Mouse (Mus musculus): Measurements from ENCODE around the gene Lypla2. TPM values are rescaled to one million over a fixed set of nuclear protein-coding genes. Genes with fewer than 3 reads are reported as not detected.

Lypla2 gene
- total RNA-seq (2021): 10 to 100 TPM; 37.5 to 37.8 TPM
- long read RNA-seq, experiment 1, transcript Lypla2-201 (10 exons, 1,626 nt): major isoform, 64 of 76 reads
- long read RNA-seq, experiment 1, partial matches to known transcripts: 9 of 76 reads
- long read RNA-seq, experiment 1, other reads (novel, unspliced or antisense): 3 of 76 reads
- long read RNA-seq, experiment 2, transcript Lypla2-201 (10 exons, 1,626 nt): major isoform, 44 of 57 reads
- long read RNA-seq, experiment 2, partial matches to known transcripts: 7 of 57 reads
- long read RNA-seq, experiment 2, other reads (novel, unspliced or antisense): 5 of 57 reads

DNA sequence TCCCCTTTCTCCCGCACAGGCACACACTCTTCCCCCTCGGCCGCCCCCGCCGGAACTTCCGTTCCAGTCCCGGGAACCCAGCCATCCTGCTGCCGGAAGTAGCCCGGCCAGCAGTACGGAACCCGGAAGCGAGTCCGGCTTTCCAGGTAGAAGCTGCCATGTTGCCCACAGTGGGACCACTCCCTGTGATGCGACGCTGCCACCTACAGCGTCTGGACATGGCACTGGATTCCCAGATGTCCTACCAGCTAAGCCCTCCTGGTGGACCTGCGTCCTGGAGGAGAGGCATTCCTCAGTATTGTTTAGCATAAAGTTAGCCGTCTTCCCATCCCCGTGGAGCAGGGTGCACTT, at the start of gene Lypla2:
Gene Lypla2 (minus strand): TSS at position 71 of the 351 bp plus-strand sequence.
- intact Hi-C loops (cut with DNase I): loop anchor here (5.0 kb wide), 1 partner anchor 80 kb away; the partner anchor contains the start of gene Rpl11
- DNase-seq: peak; percentile 90 to 94

DNA sequence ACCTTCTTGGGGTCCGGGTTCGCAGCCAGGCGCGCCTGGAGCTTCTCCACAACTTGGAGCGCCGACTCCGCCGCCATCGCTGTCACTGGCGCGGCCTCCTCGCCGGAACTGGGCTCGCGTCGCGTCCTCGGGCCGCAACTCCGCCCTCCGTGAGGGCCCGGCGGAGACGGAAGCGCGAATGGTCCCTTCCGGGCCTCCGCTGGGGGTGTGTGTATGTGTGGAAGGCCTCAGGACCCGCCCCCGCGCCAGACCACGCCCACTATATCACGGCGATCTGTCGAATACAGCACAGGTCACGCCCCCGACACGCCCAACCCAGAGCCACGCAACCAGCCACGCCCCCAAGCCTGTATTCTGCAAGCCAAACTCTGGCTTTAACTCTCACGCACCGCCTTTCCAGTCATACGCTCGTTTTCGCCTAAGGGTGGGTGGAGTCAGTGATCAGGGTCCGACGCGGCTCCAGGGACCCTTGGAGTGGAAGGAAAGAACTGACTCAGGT, 49.2 kb upstream of the Lypla2 start, which contains the start of gene Eloa:
Gene Eloa (minus strand): TSS at position 215 of the 499 bp plus-strand sequence.
- intact Hi-C loops (cut with DNase I): loop anchor here (2.0 kb wide), 1 partner anchor 31 kb away; the partner anchor contains the start of gene Rpl11
- DNase-seq: peak; percentile 100

GRCm38 (mm10) chr4:136020743-136021548, 48.5 kb upstream of the Lypla2 start:
- DNase-seq: peak in 1 of 2 experiments; percentile 21
- intact Hi-C loops (cut with DNase I): loop anchor here (2.0 kb wide), 1 partner anchor 32 kb away; the partner anchor contains the start of gene Rpl11

- intact Hi-C loops (cut with DNase I): no loop called here
- DNase-seq: no peak
Observed at GRCm38 (mm10) chr4:136016059-136016602, 43.7 kb upstream of the Lypla2 start.

DNA sequence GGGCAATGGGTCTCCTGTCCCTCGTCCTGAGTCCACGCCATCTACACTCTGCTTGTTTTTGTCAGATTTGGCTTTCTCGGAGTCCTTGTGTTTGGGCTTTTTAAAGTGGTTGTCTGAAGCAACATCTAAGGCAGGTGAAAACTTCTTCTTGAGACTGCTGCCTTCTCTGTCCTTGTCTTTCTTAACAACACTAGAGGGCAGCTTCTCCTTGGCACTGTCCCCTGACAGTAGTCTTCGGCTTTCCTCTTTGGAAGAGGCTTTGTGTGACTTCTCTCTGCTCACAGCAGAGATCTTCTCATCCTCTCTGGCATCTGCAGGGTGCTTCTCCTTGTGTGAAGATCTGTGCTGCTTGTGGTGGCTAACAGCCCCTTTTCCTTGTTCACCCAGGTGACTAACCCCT, 38.2 kb upstream of the Lypla2 start:
- intact Hi-C loops (cut with DNase I): no loop called here

DNA sequence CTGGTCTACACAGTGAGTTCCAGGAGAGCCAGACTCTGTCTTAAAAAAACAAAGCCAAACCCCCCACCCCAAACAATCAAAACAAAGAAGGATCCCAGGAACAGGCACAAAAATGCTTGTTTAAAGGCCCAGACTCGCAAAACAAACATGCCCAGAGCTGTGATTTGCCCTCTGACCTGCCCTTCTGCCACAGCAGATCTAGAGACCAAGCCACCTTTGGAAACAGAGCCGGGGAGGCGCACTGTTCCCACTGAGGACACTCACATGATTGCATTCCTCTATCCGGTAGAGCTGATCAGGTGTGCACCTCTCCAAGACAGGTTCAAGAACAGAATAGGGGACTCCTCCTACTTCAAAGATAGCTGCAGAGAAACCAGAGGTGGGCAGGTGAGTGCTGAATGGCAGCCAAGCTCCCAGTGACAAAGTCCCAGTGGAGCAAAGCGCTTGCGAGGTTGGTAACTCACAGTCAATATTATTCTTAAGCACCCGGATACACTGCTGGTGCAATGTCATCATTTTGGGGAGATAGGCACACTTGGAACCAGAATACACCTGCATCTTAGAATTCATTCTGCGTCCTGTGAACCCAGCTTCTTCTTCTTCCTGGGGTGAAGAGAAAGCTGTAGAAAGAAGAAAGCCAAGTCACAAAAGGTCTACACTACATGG, 36.5 kb upstream of the Lypla2 start:
- no peak for DNase-seq
- intact Hi-C loops (cut with DNase I): no loop called here

More for the DNA sequence above, 38.2 kb upstream of the Lypla2 start:
- no peak for DNase-seq

GRCm38 (mm10) chr4:136006821-136007220, 34.4 kb upstream of the Lypla2 start:
- intact Hi-C loops (cut with DNase I): no loop called here
- no peak for DNase-seq

GRCm38 (mm10) chr4:136004921-136005320, 32.5 kb upstream of the Lypla2 start:
- intact Hi-C loops (cut with DNase I): no loop called here
- DNase-seq: no peak

DNA sequence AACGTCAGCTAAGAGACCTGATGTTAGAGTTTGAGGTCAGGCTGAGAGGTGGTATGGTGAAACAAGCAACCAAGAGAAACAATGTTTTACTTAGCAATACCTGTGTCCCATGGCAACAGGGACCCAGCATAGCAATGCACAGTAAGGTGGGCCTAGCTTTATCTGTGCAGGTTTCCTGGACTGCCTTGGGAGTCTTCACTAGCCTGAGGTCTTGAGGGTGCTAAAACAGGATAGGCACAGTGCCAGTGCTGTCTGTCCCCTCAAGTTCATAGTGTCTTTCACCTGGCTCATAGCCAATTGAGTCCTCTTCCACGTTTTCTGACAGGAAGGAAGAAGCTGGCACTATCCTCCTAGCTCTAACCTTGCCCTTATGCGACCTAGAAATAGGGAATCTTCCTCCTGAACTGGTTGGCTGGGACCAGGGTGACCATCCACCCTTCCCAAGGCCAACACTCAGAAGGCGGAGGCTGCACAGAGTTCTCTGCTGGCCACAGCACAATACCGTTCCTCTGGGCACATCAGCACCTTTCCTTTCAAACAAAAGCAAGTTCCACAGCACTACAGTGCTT, 31.8 kb upstream of the Lypla2 start:
- no peak for DNase-seq
- intact Hi-C loops (cut with DNase I): no loop called here

GRCm38 (mm10) chr4:135995118-135995517, 22.7 kb upstream of the Lypla2 start:
- intact Hi-C loops (cut with DNase I): no loop called here
- DNase-seq: no peak

DNA sequence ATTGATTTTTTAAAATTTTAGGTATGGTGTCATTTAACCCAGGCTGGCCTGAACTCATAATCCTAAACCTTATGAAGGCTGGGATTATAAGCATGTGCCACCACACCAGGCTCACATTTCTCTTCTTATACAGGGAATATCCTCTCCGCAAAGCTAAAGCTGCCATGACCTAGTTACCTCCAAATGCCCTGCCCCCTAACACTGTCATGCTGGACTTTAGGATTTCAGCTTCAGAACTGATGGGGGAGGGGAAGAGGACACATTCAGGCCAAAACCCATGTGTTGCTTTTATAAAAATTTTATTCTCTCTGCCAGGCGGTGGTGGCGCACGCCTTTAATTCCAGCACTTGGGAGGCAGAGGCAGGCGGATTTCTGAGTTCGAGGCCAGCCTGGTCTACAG, 21.5 kb upstream of the Lypla2 start:
- no peak for DNase-seq
- intact Hi-C loops (cut with DNase I): no loop called here

DNA sequence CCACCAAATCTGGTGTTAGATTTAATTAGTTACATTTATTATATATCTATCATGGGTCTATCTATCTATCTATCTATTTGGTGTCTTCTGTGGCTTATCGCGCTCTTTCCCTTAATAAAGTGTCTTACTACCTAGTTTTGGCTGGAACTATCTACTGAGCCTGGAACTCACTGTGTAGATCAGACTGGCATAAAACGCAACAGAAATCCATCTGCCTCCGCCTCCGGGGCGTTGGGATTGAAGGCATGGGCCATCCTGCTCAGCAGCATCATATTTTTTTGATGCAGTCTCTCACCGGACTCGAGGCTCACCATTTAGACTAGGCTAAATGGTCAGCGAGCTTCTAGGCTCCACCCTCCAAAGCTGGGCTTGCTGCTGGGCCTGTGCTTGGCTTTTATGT, 15.3 kb upstream of the Lypla2 start:
- DNase-seq: no peak
- intact Hi-C loops (cut with DNase I): loop anchor here (5.0 kb wide), 1 partner anchor 65 kb away; the partner anchor contains the start of gene Rpl11

GRCm38 (mm10) chr4:135986943-135987710, 14.7 kb upstream of the Lypla2 start, which contains the start of gene Pithd1:
Gene Pithd1, minus strand, starts transcription at chr4:135987264.
- peak; percentile 95 for DNase-seq
- intact Hi-C loops (cut with DNase I): loop anchor here (5.0 kb wide), 1 partner anchor 65 kb away; the partner anchor contains the start of gene Rpl11

GRCm38 (mm10) chr4:135986301-135986942, 14.0 kb upstream of the Lypla2 start:
- intact Hi-C loops (cut with DNase I): loop anchor here (5.0 kb wide), 1 partner anchor 66 kb away; the partner anchor contains the start of gene Rpl11
- DNase-seq: no peak

- no peak for DNase-seq
- intact Hi-C loops (cut with DNase I): loop anchor here (5.0 kb wide), 1 partner anchor 67 kb away; the partner anchor contains the start of gene Rpl11
Observed at GRCm38 (mm10) chr4:135985769-135986168, 13.3 kb upstream of the Lypla2 start.

GRCm38 (mm10) chr4:135985193-135985592, 12.8 kb upstream of the Lypla2 start:
- intact Hi-C loops (cut with DNase I): loop anchor here (5.0 kb wide), 1 partner anchor 67 kb away; the partner anchor contains the start of gene Rpl11
- no peak for DNase-seq

DNA sequence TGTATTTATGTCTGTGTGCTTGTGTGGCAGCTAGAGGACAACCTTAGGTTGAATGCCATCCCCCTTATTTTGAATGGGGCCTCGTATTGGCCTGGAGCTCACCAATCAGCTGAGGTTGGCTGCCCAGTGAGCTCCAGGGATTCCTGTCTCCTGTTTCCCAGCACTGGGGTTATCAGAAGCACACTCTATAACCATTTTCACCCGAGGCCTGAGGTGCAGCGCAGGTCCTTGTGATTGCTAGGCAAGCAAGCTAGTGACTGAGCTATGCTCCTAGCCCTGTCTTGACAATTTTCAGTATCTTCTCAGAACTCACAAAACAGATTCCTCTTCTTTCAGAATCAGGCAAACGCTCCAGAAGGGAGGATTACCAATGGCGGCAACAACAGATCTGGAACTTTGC, 12.1 kb upstream of the Lypla2 start:
- intact Hi-C loops (cut with DNase I): no loop called here
- DNase-seq: no peak

DNA sequence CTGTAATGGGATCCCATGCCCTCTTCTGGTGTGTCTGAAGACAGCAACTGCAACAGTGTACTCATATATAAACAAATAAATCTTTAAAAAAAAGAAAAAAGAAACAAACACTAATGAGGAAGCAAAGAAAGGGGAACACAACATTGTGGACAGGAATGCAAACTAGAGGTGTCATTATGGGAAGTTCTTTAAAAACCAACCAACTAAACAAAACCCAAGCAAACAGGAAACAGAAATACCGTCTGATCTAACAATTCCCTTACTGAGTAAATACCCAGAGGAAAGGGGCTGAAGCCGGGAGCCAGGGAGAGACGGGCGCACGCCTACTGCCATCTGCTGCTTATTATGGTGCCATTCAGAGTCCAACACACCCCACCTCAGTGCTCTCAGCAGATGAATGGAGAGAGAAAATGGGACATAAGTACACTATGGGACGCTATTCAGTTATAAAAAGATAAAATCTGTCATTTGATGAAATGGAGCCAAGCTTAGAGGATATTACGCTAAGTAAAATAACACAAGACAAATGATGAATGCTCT, 9.2 kb upstream of the Lypla2 start:
- intact Hi-C loops (cut with DNase I): no loop called here
- no peak for DNase-seq

Measured in heart, postnatal 14 days (tissue).